Mouse (Mus musculus) spleen, adult 2 months (tissue): Measurements from ENCODE around the gene Fam168b.

Experiments
- CTCF ChIP-seq: fragments of 200-500 bp; IDR thresholded peaks from 2 replicates; pipeline ENCODE4 v1.5.1; 2011; ENCODE audit warnings: mild to moderate bottlenecking, inconsistent platforms; ENCODE audit not compliant: insufficient read depth, insufficient read length, insufficient replicate concordance; ENCODE audit errors: extremely low read depth
- POLR2A ChIP-seq: fragments of 200-500 bp; IDR thresholded peaks from 2 replicates; pipeline ENCODE4 v1.6.1; 2011; ENCODE audit warnings: low read depth, low read length, inconsistent platforms

DNA sequence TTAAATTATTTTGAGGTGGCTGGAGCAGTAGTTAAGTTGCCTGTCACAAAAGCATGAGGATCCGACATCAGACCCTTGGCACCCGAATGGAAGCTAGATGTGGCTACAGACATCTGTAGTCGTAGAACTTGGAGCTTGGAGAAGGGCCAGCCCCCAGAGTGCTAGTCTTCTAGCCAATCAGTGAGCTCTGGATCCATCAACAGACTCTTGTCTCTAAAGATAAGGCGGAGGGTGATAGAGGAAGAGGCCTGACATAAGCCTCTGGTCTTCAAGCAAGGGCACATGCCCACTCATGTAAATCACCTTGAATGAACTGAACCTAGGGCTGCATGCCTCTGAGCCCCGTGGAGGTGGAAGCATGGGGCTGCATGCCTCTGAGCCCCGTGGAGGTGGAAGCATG is 36.7 kb upstream of the Fam168b start:
- TF ChIP-seq CTCF (no peak), POLR2A (no peak)
